Mouse (Mus musculus) kidney, embryonic 14.5 days (tissue): ENCODE data around the gene Tmem132b. TPM values are rescaled to one million over a fixed set of nuclear protein-coding genes. Genes with fewer than 3 reads are reported as not detected.
"Not testable (repeated sequence)": the region's sequence is repeated elsewhere in the genome, so short reads cannot be mapped to it uniquely, and the experiment has no call there.

Experiments used
- ATAC-seq: fragments of 200-750 bp; cut with Nextera tagmentation; 2 replicates; pipeline ENCODE4 v1.8.0; 2017; ENCODE audit warnings: moderate number of reproducible peaks, mild to moderate bottlenecking, moderate TSS enrichment, moderate library complexity; ENCODE audit not compliant: low FRiP score, low TSS enrichment
- H3K27ac ChIP-seq: fragments of 300-500 bp; sonication (generic); 2 replicates; pipeline ENCODE4 v1.5.1; 2014; ENCODE audit warnings: low read depth, mild to moderate bottlenecking, low read length, moderate library complexity, mixed read lengths
- H3K27me3 ChIP-seq: fragments of 300-500 bp; sonication (generic); 2 replicates; pipeline ENCODE4 v1.6.1; 2014; ENCODE audit warnings: mild to moderate bottlenecking, low read length; ENCODE audit not compliant: control insufficient read depth, insufficient read depth
- H3K36me3 ChIP-seq: fragments of 300-500 bp; sonication (generic); 2 replicates; pipeline ENCODE4 v1.6.1; 2014; ENCODE audit warnings: low read length, mixed read lengths; ENCODE audit not compliant: control insufficient read depth, insufficient read depth
- H3K4me1 ChIP-seq: fragments of 300-500 bp; sonication (generic); 2 replicates; pipeline ENCODE4 v1.6.1; 2014; ENCODE audit warnings: low read length, mixed read lengths; ENCODE audit not compliant: control insufficient read depth, insufficient read depth
- H3K4me2 ChIP-seq: fragments of 300-500 bp; sonication (generic); replicated peaks from 2 replicates; pipeline ENCODE4 v1.6.1; 2014; ENCODE audit warnings: low read depth, mild to moderate bottlenecking, low read length
- H3K4me3 ChIP-seq: fragments of 300-500 bp; sonication (generic); 2 replicates; pipeline ENCODE4 v1.5.1; 2014; ENCODE audit warnings: mild to moderate bottlenecking, low read length
- H3K9ac ChIP-seq: fragments of 300-500 bp; sonication (generic); 2 replicates; pipeline ENCODE4 v1.6.1; 2014; ENCODE audit warnings: low read depth, mild to moderate bottlenecking, low read length, moderate library complexity
- H3K9me3 ChIP-seq: fragments of 300-500 bp; sonication (generic); 2 replicates; pipeline ENCODE4 v1.6.1; 2016; ENCODE audit warnings: low read length; ENCODE audit not compliant: control insufficient read depth
- WGBS: fragments of 180-500 bp; shearing (Covaris S2); extraction: QIAGEN DNeasy Blood & Tissue Kit; methylation state at CpG from one replicate; pipeline ENCODE4 v1.1.7; 2014; 5-methylcytosine and 5-hydroxymethylcytosine counted together
- polyA plus RNA-seq: library from polyadenylated mRNA; unstranded; fragments of >200 nt; fragmentation: Nextera tagmentation; extraction: Ambion mirVana; gene quantifications from 2 replicates; pipeline ENCODE4 v1.2.1, GENCODE M21; 2014

The Tmem132b gene
- 0.24 and 0.46 TPM in 2 replicates for polyA plus RNA-seq

GRCm38 (mm10) chr5:125531634-125532033 lies at the start of gene Tmem132b:
Tmem132b (plus strand) TSS chr5:125531774.
- WGBS = under 1% methylated on average over 24 of the region's 25 CpGs
- peaks cover 48% of the 10 kb centered on the region for H3K27me3 ChIP-seq
- H3K9ac ChIP-seq = peak within 1 kb of the TSS; percentile 51

GRCm38 (mm10) chr5:125482474-125482873 lies 49.1 kb upstream of the Tmem132b start:
- Histone ChIP-seq H3K27me3 (no peaks in the 10 kb centered on the region), H3K9ac (no peak overlapping the region), H3K4me3 (no peak overlapping the region), H3K27ac (no peak overlapping the region), H3K36me3 (peaks cover 11% of the 10 kb centered on the region), H3K9me3 (no peaks in the 10 kb centered on the region), H3K4me2 (no peak overlapping the region), H3K4me1 (peaks cover 9% of the 10 kb centered on the region)
- ATAC-seq = no peak
- 92% methylated on average over 7 of the region's 7 CpGs for WGBS

More at GRCm38 (mm10) chr5:125531634-125532033, at the start of gene Tmem132b:
- no peaks in the 10 kb centered on the region for H3K9me3 ChIP-seq
- H3K36me3 ChIP-seq = no peaks in the 10 kb centered on the region
- peaks cover 20% of the 10 kb centered on the region; the same call in 1 of the 2 replicates for H3K4me1 ChIP-seq
- peak within 1 kb of the TSS; percentile 47 for H3K4me3 ChIP-seq
- peak within 1 kb of the TSS; percentile 90 for H3K4me2 ChIP-seq
- H3K27ac ChIP-seq = no peak within 1 kb of the TSS
- ATAC-seq = peak; percentile 18

GRCm38 (mm10) chr5:125483712-125484611 lies 47.6 kb upstream of the Tmem132b start:
- WGBS = 77% methylated on average over 5 of the region's 6 CpGs
- Histone ChIP-seq H3K9ac (no peak overlapping the region), H3K4me1 (peaks cover 13% of the 10 kb centered on the region), H3K27me3 (no peaks in the 10 kb centered on the region), H3K4me3 (no peak overlapping the region), H3K4me2 (no peak overlapping the region), H3K9me3 (no peaks in the 10 kb centered on the region), H3K36me3 (peaks cover 11% of the 10 kb centered on the region), H3K27ac (no peak overlapping the region)
- ATAC-seq = no peak

- no peak for ATAC-seq
- Histone ChIP-seq H3K9ac (no peak overlapping the region), H3K36me3 (peaks cover 14% of the 10 kb centered on the region), H3K4me3 (no peak overlapping the region), H3K4me2 (no peak overlapping the region), H3K27me3 (no peaks in the 10 kb centered on the region), H3K27ac (no peak overlapping the region), H3K9me3 (no peaks in the 10 kb centered on the region), H3K4me1 (peaks cover 13% of the 10 kb centered on the region)
- 92% methylated on average over 4 of the region's 4 CpGs for WGBS
Measured at GRCm38 (mm10) chr5:125485031-125485778, 46.4 kb upstream of the Tmem132b start.

GRCm38 (mm10) chr5:125486088-125486487 lies 45.5 kb upstream of the Tmem132b start:
- no peak overlapping the region for H3K4me2 ChIP-seq
- peaks cover 13% of the 10 kb centered on the region for H3K4me1 ChIP-seq
- H3K4me3 ChIP-seq = no peak overlapping the region
- WGBS = 91% methylated on average over 1 of the region's 1 CpGs
- H3K36me3 ChIP-seq = peaks cover 22% of the 10 kb centered on the region
- H3K9me3 ChIP-seq = no peaks in the 10 kb centered on the region
- no peaks in the 10 kb centered on the region for H3K27me3 ChIP-seq
- ATAC-seq = no peak
- H3K27ac ChIP-seq = no peak overlapping the region
- no peak overlapping the region for H3K9ac ChIP-seq

- no peak overlapping the region for H3K4me2 ChIP-seq
Measured at GRCm38 (mm10) chr5:125487375-125488115, 44.0 kb upstream of the Tmem132b start.

GRCm38 (mm10) chr5:125488116-125488455 lies 43.5 kb upstream of the Tmem132b start:
- 52% methylated on average over 4 of the region's 4 CpGs for WGBS
- H3K27ac ChIP-seq = peak overlapping the region; percentile 63; the same call in 1 of the 2 replicates
- peak; percentile 84 for ATAC-seq

More at GRCm38 (mm10) chr5:125487375-125488115, 44.0 kb upstream of the Tmem132b start:
- no peak overlapping the region for H3K9ac ChIP-seq
- peaks cover 30% of the 10 kb centered on the region for H3K36me3 ChIP-seq
- peak overlapping the region; percentile 63; the same call in 1 of the 2 replicates for H3K27ac ChIP-seq
- H3K9me3 ChIP-seq = no peaks in the 10 kb centered on the region
- peaks cover 13% of the 10 kb centered on the region for H3K4me1 ChIP-seq
- no peaks in the 10 kb centered on the region for H3K27me3 ChIP-seq
- no peak overlapping the region for H3K4me3 ChIP-seq
- peak; percentile 93 for ATAC-seq
- WGBS = 36% methylated on average over 11 of the region's 11 CpGs

GRCm38 (mm10) chr5:125488953-125489352 lies 42.6 kb upstream of the Tmem132b start:
- 91% methylated on average over 5 of the region's 5 CpGs for WGBS
- ATAC-seq = not testable (repeated sequence)

More at GRCm38 (mm10) chr5:125488116-125488455, 43.5 kb upstream of the Tmem132b start:
- no peak overlapping the region for H3K9ac ChIP-seq
- no peaks in the 10 kb centered on the region for H3K9me3 ChIP-seq
- peaks cover 13% of the 10 kb centered on the region for H3K4me1 ChIP-seq
- peaks cover 31% of the 10 kb centered on the region for H3K36me3 ChIP-seq
- no peak overlapping the region for H3K4me2 ChIP-seq
- no peaks in the 10 kb centered on the region for H3K27me3 ChIP-seq
- H3K4me3 ChIP-seq = no peak overlapping the region

More at GRCm38 (mm10) chr5:125488953-125489352, 42.6 kb upstream of the Tmem132b start:
- peaks cover 13% of the 10 kb centered on the region for H3K4me1 ChIP-seq
- not testable (repeated sequence) for H3K9me3 ChIP-seq, H3K27ac ChIP-seq, H3K4me3 ChIP-seq, H3K4me2 ChIP-seq, H3K27me3 ChIP-seq, H3K9ac ChIP-seq
- H3K36me3 ChIP-seq = peaks cover 27% of the 10 kb centered on the region; the same call in 1 of the 2 replicates
